Mouse (Mus musculus): ENCODE measurements around the gene Ascc2.
"Not testable (repeated sequence)": the region's sequence is repeated elsewhere in the genome, so short reads cannot be mapped to it uniquely, and the experiment has no call there.

The Ascc2 gene

DNA sequence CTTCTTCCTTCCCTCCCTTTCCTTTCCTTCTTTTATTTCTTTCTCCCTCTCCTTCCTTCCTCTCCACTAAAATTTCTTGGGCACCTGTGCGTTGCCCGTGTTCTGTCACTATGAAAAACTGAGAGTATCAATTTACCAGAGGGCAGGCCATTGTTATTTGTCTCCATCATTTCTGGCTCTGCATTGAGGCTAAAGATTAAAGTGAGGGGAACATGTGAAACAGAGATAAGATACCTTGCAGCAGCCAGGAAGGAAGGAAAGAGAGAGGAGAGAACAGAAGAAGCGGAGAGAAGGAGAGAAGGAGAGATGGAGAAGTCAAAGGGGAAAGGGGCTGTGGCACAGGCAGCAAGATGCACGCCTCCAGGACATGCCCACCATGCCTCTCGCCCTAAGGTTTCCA is 3.2 kb upstream of the Ascc2 start:
- DNase-seq: no peak

DNA sequence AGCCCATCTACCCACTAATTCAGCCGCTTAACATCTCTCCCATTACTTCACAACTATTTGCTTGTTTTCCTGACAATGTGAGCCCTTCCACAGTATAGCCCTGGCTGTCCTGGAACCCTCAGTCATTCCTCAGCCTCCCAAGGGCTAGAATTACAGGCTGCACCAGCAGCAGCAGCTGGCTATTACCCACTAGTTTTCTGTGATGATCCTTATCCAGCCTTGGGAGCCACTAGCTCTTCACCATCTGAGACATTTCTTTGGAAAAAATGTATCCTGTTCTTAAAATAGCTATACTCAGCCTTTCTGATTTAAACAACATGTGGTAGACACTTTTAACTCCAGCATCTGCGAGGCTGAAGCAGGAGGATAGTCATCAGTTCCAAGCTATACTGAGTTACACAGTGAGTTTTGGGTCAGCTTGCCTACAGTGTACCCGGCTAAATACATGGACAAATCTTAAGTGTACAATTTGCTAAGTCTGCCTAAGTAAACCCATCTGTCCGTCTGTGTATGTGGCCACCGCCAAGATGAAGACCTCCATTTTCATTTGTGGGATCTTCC is 685 bp upstream of the Ascc2 start:
- DNase-seq: no peak

GRCm38 (mm10) chr11:4638261-4638660 is 714 bp downstream of the Ascc2 start:
- no peak for DNase-seq

- no peak for DNase-seq
These were observed 3.6 kb downstream of the Ascc2 start for GRCm38 (mm10) chr11:4641185-4641584.

GRCm38 (mm10) chr11:4643722-4644121 is 6.2 kb downstream of the Ascc2 start:
- no peak for DNase-seq

- not testable (repeated sequence) for DNase-seq
These were observed 7.6 kb downstream of the Ascc2 start for GRCm38 (mm10) chr11:4645180-4645579.

GRCm38 (mm10) chr11:4646409-4646808 is 8.9 kb downstream of the Ascc2 start:
- DNase-seq: no peak

GRCm38 (mm10) chr11:4659818-4660217 is 22.3 kb downstream of the Ascc2 start:
- DNase-seq: no peak

DNA sequence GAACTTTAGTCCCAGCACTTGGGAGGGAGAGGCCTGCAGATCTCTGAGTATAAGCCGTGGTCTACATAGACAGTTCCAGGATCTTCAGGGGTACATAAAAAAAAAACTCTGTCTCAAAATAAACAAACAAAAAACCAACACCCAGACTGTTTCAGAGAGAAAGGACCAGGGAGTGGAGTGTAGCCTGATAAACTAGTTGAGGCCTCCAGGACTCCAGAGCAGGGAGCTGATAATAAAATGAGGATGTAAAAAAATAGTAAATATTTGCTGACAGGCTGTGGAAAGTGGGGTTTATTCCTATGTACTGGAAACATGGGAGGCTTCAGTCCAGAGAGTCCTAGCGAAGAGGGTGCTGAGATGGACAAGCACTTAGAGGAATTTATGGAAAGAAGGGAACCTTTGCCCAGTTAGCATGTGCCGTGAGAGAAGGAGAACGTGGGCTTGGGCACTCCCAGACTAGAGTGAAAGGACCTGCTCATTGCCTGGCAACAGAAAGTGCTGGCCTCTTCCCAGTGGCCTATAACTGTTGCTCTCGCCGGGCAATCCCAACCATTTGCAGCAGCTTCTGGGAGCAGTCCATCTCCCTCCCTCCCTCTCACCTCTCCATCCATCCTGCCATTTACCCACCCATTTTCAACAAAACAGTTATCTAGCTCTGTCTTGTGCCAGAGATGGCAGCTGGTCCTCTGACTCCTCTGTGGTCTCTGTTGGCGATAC is 22.9 kb downstream of the Ascc2 start:
- no peak for DNase-seq

DNA sequence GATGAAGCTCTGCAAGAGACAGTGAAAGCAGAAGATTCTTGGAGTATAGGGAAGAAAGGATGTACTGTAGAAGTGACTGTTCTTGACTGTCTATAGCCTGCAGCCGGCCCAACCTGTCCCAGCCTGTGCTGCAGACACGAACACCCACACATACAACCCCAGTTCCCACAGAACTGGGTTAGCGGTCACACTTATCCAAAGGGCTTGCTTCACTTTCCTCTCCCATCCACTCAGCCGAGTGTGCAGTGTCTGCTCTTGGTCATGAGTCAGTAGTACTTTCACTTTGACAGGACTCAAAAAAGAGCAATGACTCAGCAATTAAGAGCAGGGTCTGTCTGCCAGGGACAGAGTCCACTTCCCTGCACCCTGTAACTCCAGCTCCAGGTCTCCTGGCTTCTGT is 23.8 kb downstream of the Ascc2 start:
- DNase-seq: no peak

- no peak for DNase-seq
These were observed 24.4 kb downstream of the Ascc2 start for GRCm38 (mm10) chr11:4661871-4662495.

- no peak for DNase-seq
These were observed 24.9 kb downstream of the Ascc2 start for GRCm38 (mm10) chr11:4662496-4662878.

- DNase-seq: no peak
These were observed 34.2 kb downstream of the Ascc2 start for GRCm38 (mm10) chr11:4671736-4672135.

GRCm38 (mm10) chr11:4674593-4674992 is 37.0 kb downstream of the Ascc2 start:
- peak in 1 of 2 experiments; percentile 3 for DNase-seq

DNA sequence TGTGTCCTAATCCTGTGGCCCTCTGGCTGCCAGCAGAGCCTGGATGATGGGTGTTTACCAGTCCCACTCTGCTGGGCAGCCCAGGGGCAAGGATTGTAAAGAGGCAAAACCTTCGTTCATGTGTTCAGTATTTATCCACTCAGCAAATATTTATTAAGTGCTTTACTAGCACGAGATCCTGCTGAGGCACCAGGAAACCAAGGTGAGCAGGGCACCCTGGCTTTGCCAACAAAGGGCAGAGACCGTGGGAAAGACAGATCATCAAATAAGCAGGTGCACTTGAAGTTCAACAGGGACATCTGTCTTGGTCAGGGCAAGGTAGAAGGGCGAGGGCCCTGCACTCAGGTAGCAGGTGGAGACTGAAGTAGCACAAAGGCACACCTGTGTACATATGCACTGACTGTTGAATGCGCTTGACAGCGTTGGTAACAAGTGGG is 37.6 kb downstream of the Ascc2 start:
- DNase-seq: no peak

DNA sequence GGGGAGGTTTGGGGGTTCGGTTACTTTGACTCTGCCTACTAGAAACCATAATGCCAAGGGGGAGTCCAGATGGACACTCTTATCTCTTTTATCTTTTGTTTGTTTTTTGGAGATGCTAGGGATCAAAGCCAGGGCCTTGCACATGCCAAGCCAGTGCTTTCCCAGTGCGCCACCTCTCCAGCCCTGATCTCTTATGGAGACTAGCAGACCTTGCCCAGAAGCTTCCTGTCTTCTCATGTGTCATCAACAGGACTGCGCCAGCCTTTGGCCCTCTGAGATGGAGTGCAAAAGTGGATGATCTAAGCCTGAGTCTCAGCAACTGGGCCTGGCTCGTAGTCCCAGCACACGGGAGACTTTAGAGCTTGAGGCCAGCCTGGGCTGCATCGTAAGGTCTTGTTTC is 38.1 kb downstream of the Ascc2 start:
- no peak for DNase-seq

DNA sequence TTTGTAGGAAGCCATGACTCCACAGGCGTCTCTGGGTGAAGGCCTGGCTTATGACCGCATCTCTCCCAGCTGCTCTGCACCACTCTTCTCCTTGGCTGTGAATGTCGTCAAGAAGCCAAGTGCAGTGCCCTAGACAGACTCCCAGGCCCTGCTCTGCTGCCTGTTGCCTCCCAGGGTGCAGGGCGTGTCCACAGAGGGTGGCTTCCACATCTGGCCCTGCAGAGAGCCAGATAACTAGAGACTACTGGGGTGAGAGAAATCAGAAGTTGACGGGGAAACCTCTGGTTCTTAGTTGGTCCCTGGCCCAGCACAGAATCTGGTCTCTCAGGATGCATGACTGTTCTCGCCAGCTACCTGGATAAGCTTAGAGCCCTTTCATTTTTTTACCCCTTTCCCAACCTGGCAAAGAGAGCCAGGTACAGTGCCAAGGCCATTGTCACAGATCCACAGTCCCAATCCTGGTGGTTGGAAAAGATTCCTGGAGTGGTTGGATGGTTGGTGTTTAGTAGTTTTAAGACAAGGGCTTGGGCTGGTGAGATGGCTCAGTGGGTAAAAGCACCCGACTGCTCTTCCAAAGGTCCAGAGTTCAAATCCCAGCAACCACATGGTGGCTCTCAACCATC is 39.8 kb downstream of the Ascc2 start:
- DNase-seq: no peak

GRCm38 (mm10) chr11:4678700-4679440 is 41.3 kb downstream of the Ascc2 start:
- DNase-seq: no peak

DNA sequence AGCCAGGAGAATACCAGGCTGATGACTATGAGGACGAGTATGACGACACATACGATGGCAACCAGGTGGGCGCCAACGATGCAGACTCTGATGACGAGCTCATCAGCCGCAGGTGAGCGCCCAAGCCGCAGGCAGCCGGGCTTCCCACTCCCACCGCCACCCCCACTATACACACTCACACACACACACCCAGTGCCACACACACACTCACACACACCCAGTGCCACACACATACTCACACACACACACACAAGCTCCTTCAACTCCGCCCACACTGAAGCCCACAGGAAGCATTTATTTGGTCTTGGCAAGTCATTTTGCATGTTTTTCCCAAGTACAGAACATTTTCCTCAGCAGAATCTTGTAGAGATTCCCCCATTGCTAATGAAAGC is 41.9 kb downstream of the Ascc2 start:
- DNase-seq: no peak

- DNase-seq: no peak
These were observed 42.6 kb downstream of the Ascc2 start for GRCm38 (mm10) chr11:4680126-4680525.

DNA sequence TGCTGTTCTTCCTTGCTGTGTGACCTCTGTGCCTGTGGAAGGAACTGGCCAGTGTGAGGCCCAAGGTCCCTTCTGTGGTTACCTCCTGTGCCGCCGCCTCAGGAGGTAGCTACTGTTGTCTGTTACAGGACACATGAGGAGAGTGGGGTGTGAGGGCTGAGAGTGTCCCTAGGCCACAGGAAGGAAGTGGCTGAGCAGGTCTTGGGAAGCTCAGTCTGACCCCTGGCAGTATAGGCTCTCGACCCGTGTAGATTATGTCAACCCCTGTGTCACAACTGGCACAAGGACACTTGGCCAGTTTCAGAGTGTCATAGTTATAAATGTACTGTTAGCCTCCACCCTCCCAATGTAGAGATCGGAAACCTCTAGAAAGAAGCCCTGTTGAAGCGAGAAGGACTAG is 46.0 kb downstream of the Ascc2 start:
- DNase-seq: no peak

DNA sequence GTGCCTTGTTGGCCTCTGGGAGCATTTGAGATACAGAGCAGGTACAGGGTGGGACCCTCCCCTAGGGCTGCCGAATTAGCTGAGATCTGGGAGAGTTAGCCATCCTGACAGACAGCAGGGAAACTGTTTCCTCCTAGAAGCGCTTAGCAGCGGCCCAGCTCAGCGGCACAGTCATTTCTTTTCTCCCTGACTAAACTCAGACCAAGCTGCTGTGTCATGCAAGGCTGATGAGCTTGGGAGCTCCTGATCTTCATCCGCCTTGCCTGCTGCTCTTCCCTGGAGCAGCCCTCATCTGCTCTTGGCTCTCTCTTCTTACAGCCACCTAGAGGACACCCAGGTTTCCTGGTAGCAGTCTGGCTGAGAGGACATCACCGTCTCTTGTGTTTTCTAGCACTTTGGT is 46.6 kb downstream of the Ascc2 start:
- DNase-seq: no peak

- DNase-seq: no peak
These were observed 47.5 kb downstream of the Ascc2 start for GRCm38 (mm10) chr11:4685071-4685470.
